Mouse (Mus musculus) CH12F3 (cell line): ENCODE results near the gene Habp4.

Experiments
- in situ Hi-C: fragments of 300-500 bp; cut with MboI; formaldehyde crosslinking; loops from 2 replicates; pipeline ENCODE4 v1.14.3; 2020; ENCODE audit warnings: low sequenced_read_pairs

Habp4 gene

DNA sequence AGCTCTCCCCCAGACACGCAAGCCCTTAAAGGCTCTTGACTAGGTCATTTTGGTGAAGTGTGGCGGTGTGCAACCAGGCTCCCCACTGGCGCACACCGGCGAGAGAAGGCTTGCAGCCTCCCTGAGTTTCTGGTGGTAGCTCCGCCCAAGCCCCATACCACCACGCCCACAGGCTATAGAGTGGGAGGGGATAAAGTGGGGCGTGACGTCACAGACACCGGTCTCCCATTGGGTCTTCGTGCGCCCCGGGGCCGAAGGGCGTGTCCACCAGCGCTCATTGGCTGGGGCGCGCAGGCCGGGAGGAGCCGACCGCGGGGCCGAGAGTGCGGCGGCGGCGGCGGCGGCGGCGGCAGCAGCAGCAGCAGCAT, at the start of gene Habp4:
Gene Habp4 (plus strand): TSS at position 277 of the 368 bp plus-strand sequence.
- in situ Hi-C loops: no loop called here

GRCm38 (mm10) chr13:64117442-64117841, 44.2 kb upstream of the Habp4 start:
- in situ Hi-C loops: no loop called here

- in situ Hi-C loops: no loop called here
Observed at GRCm38 (mm10) chr13:64120760-64121159, 40.9 kb upstream of the Habp4 start.

GRCm38 (mm10) chr13:64123491-64124188, 38.0 kb upstream of the Habp4 start:
- in situ Hi-C loops: no loop called here

- in situ Hi-C loops: no loop called here
Observed at GRCm38 (mm10) chr13:64124886-64125285, 36.7 kb upstream of the Habp4 start.

DNA sequence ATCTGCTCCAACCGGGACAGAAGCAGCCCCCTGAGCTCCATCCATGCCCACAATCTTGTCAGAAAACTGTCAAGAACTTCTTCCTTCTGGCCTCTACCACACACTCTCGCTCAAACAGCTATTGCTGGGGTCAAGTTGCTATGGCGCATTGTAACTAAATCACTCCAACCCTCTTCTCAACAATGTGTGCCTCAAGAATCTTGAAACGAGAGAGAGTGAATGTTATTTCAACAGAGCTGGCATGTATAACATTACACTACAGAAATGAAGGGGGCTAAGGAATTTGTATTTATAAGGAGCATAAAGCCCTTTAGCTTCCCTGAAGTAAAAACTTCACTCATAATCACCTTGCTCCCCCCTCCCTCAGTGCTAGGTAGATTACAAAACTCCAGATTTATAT, 35.3 kb upstream of the Habp4 start:
- in situ Hi-C loops: no loop called here

GRCm38 (mm10) chr13:64128858-64129615, 32.6 kb upstream of the Habp4 start, which contains the start of gene Slc35d2:
Gene Slc35d2, minus strand, starts transcription at chr13:64129368.
- in situ Hi-C loops: no loop called here

DNA sequence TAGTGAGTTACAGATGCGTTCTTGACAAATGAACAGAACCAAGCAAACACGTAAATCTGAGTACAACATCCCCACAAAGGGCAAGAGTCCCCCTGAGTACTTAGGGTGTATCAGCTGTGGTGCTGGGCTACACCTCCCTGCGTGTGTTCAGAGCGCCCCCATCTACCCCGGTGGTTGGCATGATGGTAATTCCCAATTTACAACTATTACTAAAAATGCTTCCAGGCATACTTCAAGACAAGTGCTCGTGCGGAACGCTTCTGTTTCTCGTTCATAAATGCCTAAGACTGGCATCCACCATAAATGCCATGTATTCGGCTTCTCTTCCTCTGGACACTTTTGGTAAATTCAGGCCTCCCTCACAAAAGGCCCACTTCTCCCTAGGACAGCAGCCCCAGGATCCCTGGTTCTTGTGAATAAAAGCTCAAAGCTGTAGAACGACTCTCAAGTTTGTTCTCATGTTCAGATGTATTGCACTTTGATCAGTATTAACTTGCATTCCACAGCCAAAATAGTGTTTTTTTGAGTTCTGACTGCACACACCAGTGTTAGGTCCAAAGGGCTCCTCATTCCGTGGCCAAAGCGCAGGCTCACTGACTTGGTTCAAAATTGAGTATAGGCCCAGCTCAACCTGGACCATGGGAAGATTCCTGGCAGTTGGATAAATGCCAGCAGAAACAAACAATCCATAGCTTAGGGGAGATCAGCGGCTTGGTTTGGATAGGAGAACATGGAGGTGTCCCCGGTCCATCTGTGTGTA, 31.8 kb upstream of the Habp4 start:
- in situ Hi-C loops: no loop called here

DNA sequence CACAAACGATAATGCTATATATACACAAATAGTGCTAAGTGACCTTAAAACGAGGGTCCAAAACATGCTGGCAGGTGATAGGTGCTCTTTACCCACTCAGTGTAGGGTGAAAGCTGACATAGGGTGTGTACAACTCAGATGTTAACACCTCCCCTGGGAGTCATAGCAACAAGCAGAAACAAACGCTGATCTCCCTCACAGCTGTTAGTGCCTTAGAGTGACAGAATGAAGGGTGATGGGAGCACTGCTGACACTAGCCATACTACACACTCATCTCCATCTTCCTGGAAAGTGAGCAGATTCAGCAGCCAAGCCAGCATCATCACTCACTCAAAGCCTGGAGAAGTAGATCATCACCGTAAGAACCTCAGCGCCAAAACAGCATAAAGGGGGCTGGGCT, 11.5 kb upstream of the Habp4 start:
- in situ Hi-C loops: no loop called here

GRCm38 (mm10) chr13:64152241-64152669, 9.4 kb upstream of the Habp4 start:
- in situ Hi-C loops: no loop called here

DNA sequence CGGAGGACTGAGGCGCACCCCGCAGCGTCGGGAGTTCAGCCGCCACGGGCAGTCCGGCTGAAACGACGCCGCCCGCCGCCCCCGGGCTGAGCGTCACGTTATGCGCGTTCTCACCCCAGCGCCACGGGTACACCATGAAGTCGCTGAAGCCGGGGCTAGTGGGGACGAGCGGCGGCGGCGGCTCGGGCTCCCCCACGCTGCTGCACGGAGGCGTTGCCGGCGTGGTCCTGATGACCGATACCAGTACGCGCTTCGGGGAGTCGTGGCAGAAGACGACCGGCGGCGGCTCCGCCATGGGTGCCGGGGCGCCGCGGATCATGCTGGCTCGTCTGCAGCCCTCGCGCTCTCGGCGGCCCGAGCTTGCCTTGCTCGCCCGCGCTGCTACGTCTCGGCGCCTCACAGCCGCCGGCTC, 8.9 kb upstream of the Habp4 start:
- in situ Hi-C loops: no loop called here

- in situ Hi-C loops: no loop called here
Observed at GRCm38 (mm10) chr13:64153083-64153682, 8.4 kb upstream of the Habp4 start, which contains the start of gene Zfp367. Gene Zfp367, minus strand, starts transcription at chr13:64153202.

DNA sequence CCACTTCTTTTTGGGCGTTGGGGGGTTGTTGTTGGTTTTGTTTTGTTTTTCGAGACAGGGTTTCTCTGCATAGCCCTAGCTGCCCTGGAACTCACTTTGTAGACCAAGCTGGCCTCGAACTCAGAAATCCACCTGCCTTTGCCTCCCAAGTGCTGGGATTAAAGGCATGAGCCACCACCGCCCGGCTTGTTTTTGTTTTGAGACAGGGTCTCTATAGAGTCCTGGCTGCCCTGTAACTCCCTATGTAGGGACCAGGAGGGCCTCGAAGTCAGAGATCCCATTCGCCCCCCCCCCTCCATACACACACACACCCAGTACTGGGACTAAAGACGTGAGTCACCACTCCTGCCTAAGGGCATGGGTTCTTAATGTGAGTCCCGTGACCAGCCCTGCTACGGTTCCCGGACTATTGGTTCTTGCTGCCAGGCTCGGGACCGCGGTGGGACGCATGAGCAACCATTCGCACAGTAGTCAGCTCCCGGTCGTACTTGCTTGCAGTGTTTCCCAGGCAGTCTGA, 7.8 kb upstream of the Habp4 start:
- in situ Hi-C loops: no loop called here

- in situ Hi-C loops: no loop called here
Observed at GRCm38 (mm10) chr13:64154651-64155050, 7.0 kb upstream of the Habp4 start.

- in situ Hi-C loops: no loop called here
Observed at GRCm38 (mm10) chr13:64155171-64155571, 6.5 kb upstream of the Habp4 start.

GRCm38 (mm10) chr13:64156966-64157365, 4.7 kb upstream of the Habp4 start:
- in situ Hi-C loops: no loop called here

GRCm38 (mm10) chr13:64161916-64162611, 440 bp downstream of the Habp4 start:
- in situ Hi-C loops: no loop called here

GRCm38 (mm10) chr13:64162626-64163025, 1.0 kb downstream of the Habp4 start:
- in situ Hi-C loops: no loop called here

- in situ Hi-C loops: no loop called here
Observed at GRCm38 (mm10) chr13:64163147-64163715, 1.6 kb downstream of the Habp4 start.

GRCm38 (mm10) chr13:64169746-64170145, 8.1 kb downstream of the Habp4 start:
- in situ Hi-C loops: loop anchor here (10.0 kb wide), 1 partner anchor 125 kb away; no protein-coding TSS in a partner anchor
